Mouse (Mus musculus) megakaryocyte, embryonic 14.5 days (primary cell): Measurements from ENCODE around the gene Siae. TPM values are rescaled to one million over a fixed set of nuclear protein-coding genes. Genes with fewer than 3 reads are reported as not detected.

Experiments
- H3K27me3 ChIP-seq: replicated peaks from 2 replicates; pipeline ENCODE3; 2012; ENCODE audit warnings: inconsistent platforms
- H3K36me3 ChIP-seq: replicated peaks from 2 replicates; pipeline ENCODE3; 2012; ENCODE audit warnings: low read length, inconsistent platforms, mixed read lengths
- H3K4me1 ChIP-seq: 2 replicates; pipeline ENCODE4 v1.6.1; 2012; ENCODE audit warnings: inconsistent platforms
- H3K4me3 ChIP-seq: replicated peaks from 2 replicates; pipeline ENCODE3; 2012; ENCODE audit warnings: moderate library complexity, mild to moderate bottlenecking, inconsistent platforms
- H3K9me3 ChIP-seq: 2 replicates; pipeline ENCODE4 v1.6.1; 2012; ENCODE audit warnings: inconsistent platforms
- FLI1 ChIP-seq: IDR thresholded peaks from 2 replicates; pipeline ENCODE4 v1.6.1; 2012; ENCODE audit warnings: low read length, inconsistent platforms, mixed read lengths
- GATA1 ChIP-seq: IDR thresholded peaks from 3 replicates; pipeline ENCODE4 v1.6.1; 2012; ENCODE audit warnings: mixed read lengths, low read length, inconsistent platforms, borderline replicate concordance
- polyA plus RNA-seq: library from polyadenylated mRNA; stranded (reverse); fragments of >175 nt; gene quantifications from 2 replicates; pipeline ENCODE4 v1.2.3, GENCODE M21; 2012; ENCODE audit warnings: low replicate concordance; ENCODE audit not compliant: insufficient read depth

The Siae gene
- polyA plus RNA-seq, 1 experiment = 0.40 TPM

- H3K9me3 ChIP-seq = no peaks in the 10 kb centered on the region
- H3K4me1 ChIP-seq = peaks cover 52% of the 10 kb centered on the region
- H3K4me3 ChIP-seq = no peak overlapping the region
- H3K36me3 ChIP-seq = peaks cover 93% of the 10 kb centered on the region
- no peak for TF ChIP-seq GATA1
- TF ChIP-seq FLI1 = no peak
- no peaks in the 10 kb centered on the region for H3K27me3 ChIP-seq
Measured at GRCm38 (mm10) chr9:37636335-37636734, 80.8 kb downstream of the Siae start.

- H3K36me3 ChIP-seq = peaks cover 93% of the 10 kb centered on the region
- H3K27me3 ChIP-seq = no peaks in the 10 kb centered on the region
- TF ChIP-seq GATA1 (no peak), FLI1 (no peak)
- H3K9me3 ChIP-seq = no peaks in the 10 kb centered on the region
- H3K4me3 ChIP-seq = no peak overlapping the region
- peaks cover 45% of the 10 kb centered on the region for H3K4me1 ChIP-seq
Measured at GRCm38 (mm10) chr9:37636800-37637542, 81.5 kb downstream of the Siae start.

GRCm38 (mm10) chr9:37638721-37639120, 83.2 kb downstream of the Siae start:
- peaks cover 41% of the 10 kb centered on the region for H3K4me1 ChIP-seq
- peaks cover 93% of the 10 kb centered on the region for H3K36me3 ChIP-seq
- TF ChIP-seq GATA1 (no peak), FLI1 (no peak)
- H3K4me3 ChIP-seq = no peak overlapping the region
- no peaks in the 10 kb centered on the region for H3K9me3 ChIP-seq
- no peaks in the 10 kb centered on the region for H3K27me3 ChIP-seq

- Histone ChIP-seq H3K36me3 (peaks cover 100% of the 10 kb centered on the region), H3K27me3 (no peaks in the 10 kb centered on the region), H3K4me1 (no peaks in the 10 kb centered on the region), H3K4me3 (no peak overlapping the region), H3K9me3 (no peaks in the 10 kb centered on the region)
- TF ChIP-seq GATA1 = no peak
- TF ChIP-seq FLI1 = no peak
Measured at GRCm38 (mm10) chr9:37646246-37646645, 90.7 kb downstream of the Siae start.

GRCm38 (mm10) chr9:37650639-37651038, 95.1 kb downstream of the Siae start:
- peaks cover 98% of the 10 kb centered on the region for H3K36me3 ChIP-seq
- no peak overlapping the region for H3K4me3 ChIP-seq
- no peaks in the 10 kb centered on the region for H3K27me3 ChIP-seq
- H3K4me1 ChIP-seq = peaks cover 5% of the 10 kb centered on the region; the same call in 1 of the 2 replicates
- TF ChIP-seq GATA1 = no peak
- no peak for TF ChIP-seq FLI1
- H3K9me3 ChIP-seq = no peaks in the 10 kb centered on the region

GRCm38 (mm10) chr9:37653836-37654235, 98.3 kb downstream of the Siae start:
- Histone ChIP-seq H3K4me3 (no peak overlapping the region), H3K27me3 (no peaks in the 10 kb centered on the region), H3K4me1 (peaks cover 13% of the 10 kb centered on the region; the same call in 1 of the 2 replicates), H3K9me3 (no peaks in the 10 kb centered on the region), H3K36me3 (peaks cover 66% of the 10 kb centered on the region)
- no peak for TF ChIP-seq GATA1
- no peak for TF ChIP-seq FLI1

GRCm38 (mm10) chr9:37655961-37656360, 100.5 kb downstream of the Siae start:
- TF ChIP-seq FLI1 = no peak
- no peak for TF ChIP-seq GATA1
- peaks cover 20% of the 10 kb centered on the region; the same call in 1 of the 2 replicates for H3K4me1 ChIP-seq
- H3K36me3 ChIP-seq = peaks cover 45% of the 10 kb centered on the region
- peak overlapping the region; percentile 96 for H3K4me3 ChIP-seq
- H3K27me3 ChIP-seq = no peaks in the 10 kb centered on the region
- H3K9me3 ChIP-seq = no peaks in the 10 kb centered on the region

- peaks cover 20% of the 10 kb centered on the region; the same call in 1 of the 2 replicates for H3K4me1 ChIP-seq
- H3K27me3 ChIP-seq = peaks cover 5% of the 10 kb centered on the region
- TF ChIP-seq GATA1 (no peak), FLI1 (no peak)
- H3K36me3 ChIP-seq = peaks cover 40% of the 10 kb centered on the region
- no peaks in the 10 kb centered on the region for H3K9me3 ChIP-seq
- H3K4me3 ChIP-seq = peak overlapping the region; percentile 96
Measured at GRCm38 (mm10) chr9:37656439-37656881, 101.0 kb downstream of the Siae start.

- Histone ChIP-seq H3K9me3 (no peaks in the 10 kb centered on the region), H3K36me3 (peaks cover 34% of the 10 kb centered on the region), H3K4me1 (peaks cover 20% of the 10 kb centered on the region; the same call in 1 of the 2 replicates), H3K27me3 (peaks cover 6% of the 10 kb centered on the region), H3K4me3 (peak within 1 kb of the TSS; percentile 96)
- TF ChIP-seq FLI1 (peak; percentile 75; the same call in 1 of the 2 replicates), GATA1 (no peak)
Measured at GRCm38 (mm10) chr9:37656931-37657481, 101.5 kb downstream of the Siae start, which contains the start of gene Tbrg1. TSS of gene Tbrg1 (minus strand) at chr9:37657312.

- no peaks in the 10 kb centered on the region for H3K9me3 ChIP-seq
- TF ChIP-seq GATA1 (no peak), FLI1 (no peak)
- peaks cover 12% of the 10 kb centered on the region for H3K27me3 ChIP-seq
- peaks cover 10% of the 10 kb centered on the region for H3K36me3 ChIP-seq
- H3K4me1 ChIP-seq = peaks cover 20% of the 10 kb centered on the region; the same call in 1 of the 2 replicates
- H3K4me3 ChIP-seq = no peak overlapping the region
Measured at GRCm38 (mm10) chr9:37659413-37659812, 103.9 kb downstream of the Siae start.
